Mouse (Mus musculus) layer of hippocampus, adult 2 months (tissue): ENCODE results near the gene Pou2f2. TPM values are rescaled to one million over a fixed set of nuclear protein-coding genes. Genes with fewer than 3 reads are reported as not detected.

Experiments used
- DNase-seq, 2 experiments: peaks; one replicate each; pipeline ENCODE4 v3.0.0; 2022; ENCODE audit warnings: low spot score in 2 of 2
- H3K27ac ChIP-seq: fragments of 200-600 bp; 2 replicates; pipeline ENCODE4 v1.8.1; 2022
- H3K4me3 ChIP-seq: fragments of 200-600 bp; 2 replicates; pipeline ENCODE4 v1.8.1; 2022; ENCODE audit warnings: mild to moderate bottlenecking
- CTCF ChIP-seq: fragments of 200-600 bp; conservative IDR thresholded peaks from 2 replicates; pipeline ENCODE4 v1.8.1; 2022; ENCODE audit warnings: antibody characterized with exemption, mild to moderate bottlenecking, moderate library complexity
- total RNA-seq, 2 experiments: library from RNA; stranded (reverse); gene quantifications; 2 replicates each; pipeline ENCODE4 v1.2.3; 2021

Pou2f2 gene
- total RNA-seq, 2 experiments from 2014 or later = 8.2 to 8.5 TPM

- no peak for DNase-seq
- TF ChIP-seq CTCF = no peak
- no peak overlapping the region for H3K27ac ChIP-seq
- H3K4me3 ChIP-seq = no peak overlapping the region
Observed at GRCm38 (mm10) chr7:25125716-25126281, 53.7 kb downstream of the Pou2f2 start.

- TF ChIP-seq CTCF = no peak
- DNase-seq = no peak
- Histone ChIP-seq H3K27ac (no peak overlapping the region), H3K4me3 (no peak overlapping the region)
Observed at GRCm38 (mm10) chr7:25121240-25121786, 58.2 kb downstream of the Pou2f2 start.

GRCm38 (mm10) chr7:25120061-25120834 is 59.3 kb downstream of the Pou2f2 start:
- no peak overlapping the region for H3K4me3 ChIP-seq
- peak overlapping the region; percentile 21; the same call in 1 of the 2 replicates for H3K27ac ChIP-seq
- TF ChIP-seq CTCF = no peak
- peak in 1 of 2 experiments; percentile 39 for DNase-seq

- Histone ChIP-seq H3K4me3 (no peak overlapping the region), H3K27ac (no peak overlapping the region)
- no peak for DNase-seq
- TF ChIP-seq CTCF = no peak
Observed at GRCm38 (mm10) chr7:25112956-25113603, 66.4 kb downstream of the Pou2f2 start.

GRCm38 (mm10) chr7:25112178-25112955 is 67.2 kb downstream of the Pou2f2 start:
- TF ChIP-seq CTCF = no peak
- peak overlapping the region; percentile 49; the same call in 1 of the 2 replicates for H3K27ac ChIP-seq
- peak; percentile 60 to 72 for DNase-seq
- H3K4me3 ChIP-seq = no peak overlapping the region

GRCm38 (mm10) chr7:25110336-25110735 is 69.2 kb downstream of the Pou2f2 start:
- no peak for DNase-seq
- TF ChIP-seq CTCF = no peak
- H3K27ac ChIP-seq = no peak overlapping the region
- no peak overlapping the region for H3K4me3 ChIP-seq

- TF ChIP-seq CTCF = no peak
- H3K4me3 ChIP-seq = no peak overlapping the region
- DNase-seq = no peak
- no peak overlapping the region for H3K27ac ChIP-seq
Observed at GRCm38 (mm10) chr7:25109355-25109754, 70.2 kb downstream of the Pou2f2 start.

- TF ChIP-seq CTCF = no peak
- DNase-seq = no peak
- Histone ChIP-seq H3K4me3 (no peak overlapping the region), H3K27ac (no peak overlapping the region)
Observed at GRCm38 (mm10) chr7:25106790-25107502, 72.6 kb downstream of the Pou2f2 start.

GRCm38 (mm10) chr7:25105411-25106160 is 73.9 kb downstream of the Pou2f2 start:
- TF ChIP-seq CTCF = peak; percentile 97
- H3K4me3 ChIP-seq = no peak overlapping the region
- DNase-seq = peak; percentile 83 to 89
- H3K27ac ChIP-seq = peak overlapping the region; percentile 46; the same call in 1 of the 2 replicates

GRCm38 (mm10) chr7:25099581-25099980 is 79.9 kb downstream of the Pou2f2 start:
- no peak for DNase-seq
- TF ChIP-seq CTCF = peak; percentile 60
- no peak overlapping the region for H3K27ac ChIP-seq
- no peak overlapping the region for H3K4me3 ChIP-seq

GRCm38 (mm10) chr7:25098169-25098568 is 81.4 kb downstream of the Pou2f2 start:
- no peak overlapping the region for H3K4me3 ChIP-seq
- DNase-seq = no peak
- no peak for TF ChIP-seq CTCF
- no peak overlapping the region for H3K27ac ChIP-seq
